Mouse (Mus musculus): ENCODE measurements around the gene Mapkap1.
A peak's percentile ranks its signal among the peaks of the same experiment; 100 is the strongest.

Gene Mapkap1

DNA sequence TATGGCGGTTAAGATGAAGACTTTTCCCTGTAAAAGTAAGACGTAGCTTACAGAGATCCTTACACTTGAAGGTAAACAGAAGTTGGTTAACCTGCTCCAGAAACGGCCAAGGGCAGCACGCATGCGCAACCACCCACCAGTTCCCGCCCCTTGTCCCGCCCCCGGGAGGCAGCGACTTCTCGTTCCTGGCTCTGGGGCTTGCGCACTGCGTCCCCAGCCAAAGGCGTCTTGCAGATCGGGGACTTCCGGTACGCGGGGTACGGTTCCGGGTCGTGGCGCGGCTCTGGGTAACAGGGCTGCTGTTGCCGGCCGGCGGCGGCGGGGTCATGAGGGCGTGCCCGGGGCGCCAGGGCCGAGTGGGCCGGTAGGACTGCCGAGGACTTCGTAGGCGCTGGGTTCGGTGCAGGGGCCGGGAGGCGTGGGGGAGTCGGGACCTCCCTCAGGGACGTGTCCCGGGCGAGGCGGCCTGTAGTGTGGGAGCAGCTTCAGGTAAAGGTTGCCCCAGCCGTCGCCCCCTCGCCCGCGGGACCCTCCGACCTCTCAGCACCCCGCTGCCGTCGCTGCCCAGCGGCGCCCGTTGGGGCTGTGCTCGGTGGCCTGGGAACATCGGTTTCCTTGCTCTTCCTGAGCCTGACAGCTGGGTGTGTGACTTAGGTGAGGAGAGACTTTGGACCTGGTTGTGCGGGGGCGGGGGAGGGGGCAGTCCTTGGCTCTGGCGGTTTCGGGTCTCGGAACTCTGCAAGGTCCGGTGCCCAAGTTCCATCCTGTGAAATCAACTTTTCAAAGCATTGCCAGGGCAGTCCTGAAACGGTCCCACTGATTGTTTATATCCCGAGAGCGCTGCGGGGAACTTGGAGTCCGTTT, at the start of gene Mapkap1:
Mapkap1 (plus strand) TSS at position 171 of the 864 bp plus-strand sequence.
- peak; percentile 98 for DNase-seq (ENCODE audit: low spot score)

DNA sequence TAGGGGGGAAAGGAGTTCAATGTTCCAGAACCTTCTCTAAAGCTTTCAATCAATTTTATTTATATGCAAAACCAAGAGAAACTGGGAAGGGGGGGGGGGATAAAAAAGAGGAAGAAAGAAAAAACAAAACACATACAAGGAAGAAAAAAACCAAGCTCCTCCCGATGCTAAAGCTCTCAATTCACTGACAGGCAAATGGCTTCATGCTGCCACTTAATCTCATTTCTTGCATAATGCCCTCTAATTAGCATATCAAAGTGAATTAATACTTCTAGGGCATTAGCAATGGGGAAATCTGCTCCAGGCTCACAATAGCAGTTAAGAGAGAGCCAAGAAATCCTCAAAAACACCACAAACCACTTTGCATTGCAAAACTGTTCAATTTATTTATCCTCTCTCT, 42.9 kb upstream of the Mapkap1 start:
- peak; percentile 30 for DNase-seq (ENCODE audit: low spot score)

DNA sequence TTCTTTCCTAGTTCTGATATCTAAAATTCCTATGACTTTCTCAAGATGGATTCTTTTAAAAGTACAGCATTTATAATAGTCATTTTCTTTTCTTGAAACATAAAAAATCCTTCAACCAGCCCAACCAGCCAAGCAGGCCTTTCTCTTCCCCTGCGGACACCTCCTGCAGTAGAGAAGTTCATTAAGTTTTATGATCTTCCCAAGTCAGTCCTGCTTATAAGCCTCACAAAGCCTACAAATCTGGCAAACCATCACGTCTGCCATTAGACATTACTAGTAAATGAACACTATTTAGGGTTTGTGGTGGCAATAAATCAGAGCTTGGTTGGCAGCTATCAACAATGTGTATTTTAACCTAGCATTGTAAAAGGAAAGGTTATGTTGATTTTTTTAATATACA, 39.5 kb upstream of the Mapkap1 start:
- DNase-seq (ENCODE audit: low spot score): no peak

DNA sequence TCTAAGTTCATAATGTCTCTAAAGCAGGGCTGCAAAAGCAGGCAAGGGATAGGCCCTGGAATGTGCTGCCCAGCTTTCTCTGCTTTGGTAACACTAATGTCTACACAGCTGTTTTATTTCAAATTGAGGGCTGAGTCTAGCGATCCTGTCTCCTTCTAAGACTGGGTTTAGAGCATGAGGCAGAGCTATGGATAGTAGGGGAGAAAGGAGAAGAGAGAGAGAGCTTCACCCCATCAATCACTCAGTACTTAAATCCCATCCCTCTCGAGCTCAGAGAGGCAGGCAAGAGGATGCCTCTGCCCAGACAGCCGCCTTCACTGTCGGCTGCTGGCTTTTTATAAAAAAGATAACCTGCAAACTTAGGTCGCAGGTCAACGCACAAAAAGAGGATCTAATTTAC, 38.2 kb upstream of the Mapkap1 start:
- no peak for DNase-seq (ENCODE audit: low spot score)

DNA sequence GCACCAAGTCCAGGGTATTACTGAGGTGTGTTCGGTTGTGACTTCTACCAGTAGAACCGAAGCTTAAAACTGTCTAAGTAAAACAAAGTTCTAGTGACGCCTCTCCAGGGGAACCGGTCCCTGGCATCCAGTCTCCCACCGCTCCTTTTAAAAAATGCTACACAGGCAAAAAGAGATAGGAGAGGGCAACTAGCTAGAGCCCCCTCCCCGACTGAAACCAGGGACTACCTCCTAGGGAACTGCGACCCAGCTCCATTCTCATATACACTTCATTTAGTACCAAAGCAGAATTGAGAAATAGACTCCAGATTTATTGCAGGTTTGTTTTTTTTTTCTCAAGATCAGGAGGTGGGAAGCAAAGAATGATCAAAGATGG, 36.2 kb upstream of the Mapkap1 start:
- no peak for DNase-seq (ENCODE audit: low spot score)

DNA sequence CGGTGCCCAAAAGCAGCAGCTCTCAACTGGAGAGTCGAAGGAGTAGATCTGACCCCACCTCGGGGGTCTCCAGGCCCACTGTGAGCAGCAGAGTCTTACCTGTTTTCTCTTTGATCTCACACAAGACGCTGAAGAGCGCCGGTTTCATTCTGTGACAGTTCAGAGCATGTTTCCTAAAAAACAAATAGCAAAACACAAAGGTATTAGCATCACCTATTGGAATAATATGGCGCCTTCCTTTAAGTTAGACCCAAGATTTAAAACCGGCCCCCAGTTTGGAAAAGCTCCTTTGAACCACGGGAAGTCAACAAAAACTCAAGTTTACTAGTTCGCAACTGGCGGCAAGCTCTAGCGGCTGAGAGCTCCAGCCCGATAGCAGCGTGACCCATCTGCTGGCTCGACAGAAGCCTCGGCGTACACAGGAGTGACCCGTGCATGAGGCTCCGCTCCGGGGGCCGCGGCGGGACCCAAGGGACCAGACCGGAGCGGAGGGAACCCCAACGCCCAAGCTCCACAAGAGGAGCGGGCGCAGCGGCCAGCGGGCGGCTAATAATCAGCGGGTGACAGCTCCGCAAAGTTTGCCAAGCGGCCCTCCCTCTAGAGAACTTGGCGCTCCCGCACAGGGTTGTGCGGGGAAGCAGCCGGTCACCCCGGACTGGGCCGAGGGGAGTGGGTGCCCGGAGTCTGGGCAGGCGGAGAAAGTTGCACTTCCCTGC, 35.7 kb upstream of the Mapkap1 start:
- DNase-seq (ENCODE audit: low spot score): peak; percentile 34

DNA sequence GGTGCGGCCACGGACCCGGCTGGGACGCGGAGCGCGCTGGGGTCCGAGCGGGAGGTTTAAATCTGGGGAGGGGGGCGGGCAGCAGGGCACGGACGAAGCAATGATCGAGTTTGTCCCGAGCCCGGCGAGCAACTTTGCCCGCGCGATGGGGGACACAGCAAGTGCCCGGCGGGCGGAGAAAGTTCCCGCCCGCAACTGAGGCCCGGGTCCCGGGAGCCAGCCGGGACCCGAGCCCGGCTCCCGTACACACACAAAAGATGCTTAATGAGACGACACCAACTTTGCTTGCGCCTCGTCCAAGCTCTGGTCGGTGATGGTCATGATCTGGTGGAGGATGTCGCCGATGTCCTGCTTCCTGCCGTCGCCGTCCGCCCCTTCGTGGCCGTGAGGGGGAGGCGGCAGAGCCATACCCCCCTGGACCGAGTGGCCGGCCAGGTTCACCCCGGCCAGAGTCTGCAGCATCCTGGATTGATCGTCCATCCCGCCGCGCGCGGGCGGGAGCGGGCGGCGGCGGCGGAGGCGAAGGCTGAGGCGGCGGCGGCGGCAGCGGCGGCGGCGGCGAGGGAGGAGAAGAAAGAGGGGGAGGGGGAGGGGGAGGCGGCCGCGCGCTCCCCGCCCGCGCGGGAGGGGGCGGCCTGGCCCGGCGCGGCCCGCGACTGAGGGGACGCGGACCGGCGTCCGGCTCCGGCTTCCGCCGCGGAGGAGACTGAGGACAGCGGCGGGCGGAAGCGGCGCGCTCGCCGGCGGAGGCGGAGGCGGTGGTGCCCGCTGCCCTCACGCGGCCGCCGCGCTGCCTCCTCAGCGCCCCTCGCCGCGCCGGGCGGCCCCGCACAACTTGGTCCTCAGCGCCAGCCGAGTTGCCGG, 34.9 kb upstream of the Mapkap1 start:
- peak; percentile 62 for DNase-seq (ENCODE audit: low spot score)

DNA sequence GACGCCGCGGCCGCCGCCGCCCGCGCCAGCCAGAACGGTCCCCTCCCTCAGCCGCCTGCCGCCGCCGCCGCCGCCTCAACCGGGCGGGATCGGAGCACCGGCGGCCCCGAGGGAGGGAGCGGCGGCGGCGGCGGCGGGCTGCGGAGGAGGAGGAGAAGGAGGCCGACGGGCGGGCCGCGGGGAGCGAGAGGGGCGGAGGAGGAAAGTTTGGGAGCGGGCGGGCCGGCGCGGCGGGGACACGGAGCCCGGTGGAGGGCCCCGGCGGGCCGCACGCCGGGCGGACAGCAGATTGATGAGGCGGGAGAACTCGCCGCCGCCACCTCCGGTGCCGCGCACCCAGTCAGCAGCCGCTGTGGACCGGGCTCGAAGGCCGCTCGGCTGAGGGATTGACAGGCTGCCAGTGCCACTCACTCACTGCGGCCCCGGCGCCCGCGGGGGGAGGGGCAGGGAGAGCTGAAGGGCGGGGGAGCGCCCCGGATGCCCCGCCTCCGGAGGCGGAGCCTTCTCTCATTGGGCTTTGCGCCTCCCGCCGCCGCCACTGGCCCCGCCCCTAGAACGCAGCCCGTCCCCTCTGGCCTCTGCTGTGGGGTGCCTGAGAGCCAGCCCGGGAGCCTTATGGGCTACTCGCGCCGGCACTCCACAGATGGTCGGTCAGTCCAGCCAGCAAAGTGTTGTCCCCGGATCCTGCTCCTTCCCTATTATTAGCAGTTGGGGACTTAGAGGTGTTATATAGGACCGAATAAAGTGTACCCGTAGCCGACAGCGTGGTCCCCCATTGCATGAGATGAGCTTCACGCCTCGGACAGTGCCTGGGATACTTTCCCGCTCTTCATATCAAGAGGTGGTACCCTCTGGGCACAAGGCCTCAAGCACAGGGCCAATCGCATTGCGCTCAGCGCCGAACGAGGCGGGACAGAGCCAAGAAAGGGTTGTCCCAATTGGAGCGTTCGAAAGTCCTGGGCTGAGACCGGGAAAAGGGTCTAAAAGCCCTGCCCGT, 34.0 kb upstream of the Mapkap1 start, which contains the start of gene Pbx3:
Pbx3 (minus strand) TSS at position 838 of the 997 bp plus-strand sequence.
- peak; percentile 92 for DNase-seq (ENCODE audit: low spot score)

DNA sequence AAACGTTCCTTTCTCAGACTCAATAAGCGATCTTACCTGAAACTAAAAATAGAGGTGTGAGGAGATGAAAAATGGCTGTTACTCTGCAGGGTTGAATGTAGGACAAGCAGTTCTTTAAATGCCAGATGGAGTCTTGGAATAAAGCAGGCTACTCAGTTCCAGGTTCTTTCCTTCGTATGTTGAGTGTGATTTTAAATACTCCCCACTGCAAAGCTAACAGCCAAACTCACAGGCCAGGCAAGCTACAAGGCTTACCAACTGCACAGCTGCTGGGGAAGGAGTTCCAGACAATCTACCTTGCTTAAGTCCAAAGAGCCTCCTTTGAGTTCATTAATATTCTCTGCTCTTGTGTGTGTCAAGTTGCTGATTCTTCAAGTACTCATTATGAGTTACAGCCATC, 32.7 kb upstream of the Mapkap1 start:
- peak; percentile 14 for DNase-seq (ENCODE audit: low spot score)

DNA sequence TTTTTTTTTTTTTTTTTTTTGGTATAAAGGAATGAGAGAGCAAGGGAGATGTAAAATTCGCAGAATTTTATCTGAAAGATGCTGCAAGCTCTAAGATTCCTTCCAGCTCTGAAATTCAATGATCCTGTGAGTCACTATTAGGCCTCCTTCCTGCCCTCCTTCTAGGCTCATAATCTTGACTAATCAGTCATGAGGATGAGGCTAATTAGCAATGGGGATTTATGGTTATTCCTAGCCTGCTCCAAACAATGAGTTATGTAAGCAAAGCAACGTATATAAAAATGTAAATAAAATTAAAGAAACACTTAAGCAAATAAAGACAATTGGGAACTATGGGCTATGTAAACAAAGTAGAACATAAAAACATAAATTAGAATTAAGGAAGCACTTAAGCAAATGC, 32.2 kb upstream of the Mapkap1 start:
- DNase-seq (ENCODE audit: low spot score): peak; percentile 25

DNA sequence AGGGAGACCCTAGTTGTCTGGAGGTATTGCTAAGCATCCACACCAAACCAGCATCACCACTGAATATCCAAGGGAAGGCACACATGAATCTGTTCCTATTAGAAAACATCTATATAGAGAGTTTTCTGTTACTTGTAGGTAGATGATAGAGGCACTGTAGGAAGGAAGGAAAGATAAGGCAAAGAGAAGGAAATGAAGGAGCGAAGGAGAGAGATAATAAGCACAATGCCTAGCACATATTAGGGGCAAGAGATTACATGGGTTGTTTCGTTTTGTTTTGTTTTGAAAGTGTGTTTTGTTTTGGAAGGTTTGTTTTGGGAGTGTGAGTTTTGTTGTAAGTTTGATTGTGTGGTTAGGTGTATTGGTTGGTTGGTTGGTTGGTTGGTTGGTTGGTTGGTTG, 27.6 kb upstream of the Mapkap1 start:
- DNase-seq (ENCODE audit: low spot score): no peak

DNA sequence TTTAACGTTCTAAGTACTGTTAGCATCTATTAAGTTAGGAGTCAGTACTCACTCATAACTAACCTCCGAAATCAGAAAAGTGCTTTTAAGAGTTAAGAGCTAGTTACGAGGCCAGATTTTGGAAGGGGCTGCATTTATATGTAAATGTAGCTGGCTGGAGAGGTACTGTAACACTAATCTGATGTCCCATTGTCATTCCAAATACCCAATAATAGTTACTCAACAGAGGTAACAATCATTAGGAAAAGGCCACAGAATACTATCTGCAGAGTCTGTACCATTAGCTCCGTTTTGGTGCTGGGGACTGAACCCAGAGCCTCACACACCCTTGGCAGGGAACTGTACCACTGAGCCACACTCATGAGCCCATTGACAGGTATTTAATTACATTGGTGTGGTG, 7.0 kb upstream of the Mapkap1 start:
- DNase-seq (ENCODE audit: low spot score): no peak

DNA sequence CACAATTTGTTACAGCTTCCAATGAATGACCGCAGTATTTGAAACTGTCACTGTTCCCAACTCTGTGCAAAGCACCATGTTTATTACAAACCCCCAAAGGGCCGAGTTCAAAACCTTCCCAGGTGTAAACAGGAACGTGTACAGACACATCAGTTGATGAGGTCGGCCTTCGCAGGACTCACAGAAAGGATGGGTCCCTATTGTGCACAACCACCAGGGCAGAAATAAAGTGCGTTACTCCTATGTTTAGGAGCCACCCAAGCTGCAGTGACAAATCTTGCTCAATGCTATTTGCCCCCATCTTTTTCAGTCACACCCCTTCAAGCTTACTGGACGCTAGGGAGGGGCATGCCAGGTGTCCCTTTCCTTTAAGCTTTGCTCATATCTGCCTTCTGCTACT, 1.0 kb downstream of the Mapkap1 start:
- no peak for DNase-seq (ENCODE audit: low spot score)

DNA sequence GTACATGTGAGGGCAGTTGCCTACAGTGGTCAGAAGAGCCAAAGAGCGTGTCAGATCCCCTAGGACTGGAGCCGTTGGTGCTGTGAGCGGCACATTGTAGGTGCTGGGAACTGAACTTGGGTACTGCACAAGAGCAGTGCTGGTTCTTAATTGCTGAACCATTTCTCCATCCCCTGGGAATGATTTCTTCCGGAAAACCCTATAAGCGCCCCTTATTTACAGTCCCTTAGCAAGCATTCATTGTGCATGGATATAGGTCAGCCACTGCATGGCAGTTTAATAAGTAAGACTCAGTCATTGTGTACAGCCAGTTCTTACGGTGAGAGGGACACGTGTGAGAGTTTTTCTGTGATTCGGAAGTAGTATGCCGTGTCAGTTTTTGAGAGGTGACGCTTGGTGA, 1.8 kb downstream of the Mapkap1 start:
- no peak for DNase-seq (ENCODE audit: low spot score)

DNA sequence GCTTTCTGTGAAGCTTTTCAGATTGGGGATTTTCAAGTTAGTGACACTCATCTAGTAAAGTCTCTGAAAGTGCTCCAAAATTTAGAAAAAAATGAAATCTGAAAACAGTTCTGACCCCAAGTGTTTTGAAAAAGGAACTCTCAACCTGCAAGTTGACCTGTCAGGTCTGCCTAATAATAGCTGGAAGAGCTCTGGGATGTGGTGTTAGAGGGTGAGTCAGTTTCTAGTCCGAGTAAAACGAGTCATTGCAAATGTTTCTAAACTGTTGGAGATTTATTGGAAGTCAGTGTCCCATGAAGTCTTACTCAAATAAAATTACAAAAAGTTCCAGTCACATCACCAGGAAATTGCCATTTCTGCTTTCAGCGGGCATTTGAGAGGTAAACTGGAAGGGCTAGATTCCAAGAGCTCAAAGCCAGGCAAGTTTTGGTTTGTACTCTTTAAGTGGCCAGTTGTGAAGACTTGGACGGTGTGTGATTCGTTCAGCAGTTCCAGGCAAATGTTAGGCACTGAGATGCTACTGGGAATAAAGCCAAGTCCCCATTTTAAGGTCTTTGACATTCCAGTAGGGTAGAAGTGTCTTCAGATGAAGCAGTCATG, 3.3 kb downstream of the Mapkap1 start:
- no peak for DNase-seq (ENCODE audit: low spot score)

DNA sequence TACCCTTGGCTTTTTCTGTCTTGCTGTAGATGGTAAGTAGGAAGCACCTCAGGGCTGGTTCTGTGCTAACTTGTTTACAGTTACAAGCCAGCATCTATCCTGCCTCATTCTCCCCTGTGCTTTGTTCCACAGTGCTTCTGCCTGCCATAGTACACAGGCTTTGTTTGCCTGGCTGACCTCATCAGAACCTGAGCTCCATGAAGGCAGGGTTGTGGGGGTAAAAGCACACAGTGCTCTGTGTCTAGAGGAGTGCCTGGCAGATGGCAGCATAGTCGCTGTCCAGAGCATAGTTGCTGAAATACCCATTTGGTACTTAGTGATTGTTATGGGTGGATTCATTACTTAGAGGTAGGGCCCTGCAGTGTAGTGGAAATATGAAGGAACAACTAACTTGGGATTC, 13.7 kb downstream of the Mapkap1 start:
- no peak for DNase-seq (ENCODE audit: low spot score)

DNA sequence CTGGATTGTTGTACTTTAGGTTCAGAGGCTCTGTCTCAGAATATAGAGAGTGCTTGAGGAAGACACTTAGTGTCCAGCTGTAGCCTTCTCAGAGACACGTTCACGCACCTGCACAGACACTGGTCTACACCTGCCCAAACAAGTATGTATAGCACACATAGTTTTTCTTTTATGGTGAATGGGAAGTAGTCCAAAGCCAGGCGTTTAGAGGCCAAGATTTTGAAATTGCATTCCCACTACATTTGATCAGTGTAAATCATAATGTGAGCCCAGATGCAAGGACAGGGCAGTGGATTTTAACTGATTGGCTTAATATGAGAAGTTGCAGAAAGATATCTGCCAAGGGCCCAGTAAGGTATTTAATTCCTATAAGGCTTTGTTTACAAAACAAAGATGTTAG, 17.6 kb downstream of the Mapkap1 start:
- no peak for DNase-seq (ENCODE audit: low spot score)

DNA sequence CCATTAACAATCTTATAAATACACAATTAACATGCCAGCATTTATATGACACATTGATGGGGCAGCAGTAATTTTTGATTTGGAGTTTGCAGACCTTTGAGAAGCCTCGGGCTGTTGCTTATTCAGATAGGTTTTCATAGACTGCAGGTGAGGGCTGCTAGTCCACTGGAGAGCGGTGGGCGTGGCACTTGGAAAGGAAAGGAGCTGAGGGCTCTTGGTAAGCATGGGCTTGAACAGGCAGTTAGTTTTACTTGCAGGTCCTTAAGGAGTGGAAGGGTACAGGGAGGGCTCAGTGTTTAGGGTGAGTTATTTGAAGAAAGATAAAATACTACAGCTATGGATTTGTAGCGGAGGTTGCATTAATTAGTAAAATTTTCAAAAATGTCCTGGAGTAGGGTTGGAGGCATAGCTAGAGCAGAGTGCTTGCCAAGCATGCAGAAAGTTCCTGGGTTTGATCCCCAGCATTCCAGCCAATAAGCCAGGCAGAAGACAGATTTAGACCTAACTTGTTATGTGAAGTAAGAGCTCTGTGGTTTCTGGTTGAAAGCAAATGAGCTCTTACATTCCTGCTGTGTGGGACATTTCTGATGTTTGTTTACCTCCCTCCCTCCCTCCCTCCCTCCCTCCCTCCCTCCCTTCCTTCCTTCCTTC, 19.1 kb downstream of the Mapkap1 start:
- DNase-seq (ENCODE audit: low spot score): no peak

DNA sequence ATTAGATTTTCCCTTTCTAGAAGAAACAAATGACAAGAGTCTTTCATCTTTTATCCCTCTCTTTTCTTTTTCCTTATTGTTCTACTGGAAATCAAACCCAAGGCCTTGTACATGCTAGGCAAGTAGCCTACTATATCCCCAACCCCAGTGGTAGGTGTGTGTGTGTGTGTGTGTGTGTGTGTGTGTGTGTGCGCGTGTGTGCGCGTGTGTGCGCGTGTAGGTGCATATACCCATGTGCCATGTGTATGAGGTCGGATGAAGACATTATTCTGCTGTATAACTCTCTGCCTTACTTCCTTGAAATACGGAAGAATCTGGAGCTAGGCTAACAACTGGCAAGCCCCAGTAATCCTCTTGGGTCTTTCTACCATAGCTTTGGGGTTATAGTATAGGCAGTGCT, 24.1 kb downstream of the Mapkap1 start:
- DNase-seq (ENCODE audit: low spot score): no peak

DNA sequence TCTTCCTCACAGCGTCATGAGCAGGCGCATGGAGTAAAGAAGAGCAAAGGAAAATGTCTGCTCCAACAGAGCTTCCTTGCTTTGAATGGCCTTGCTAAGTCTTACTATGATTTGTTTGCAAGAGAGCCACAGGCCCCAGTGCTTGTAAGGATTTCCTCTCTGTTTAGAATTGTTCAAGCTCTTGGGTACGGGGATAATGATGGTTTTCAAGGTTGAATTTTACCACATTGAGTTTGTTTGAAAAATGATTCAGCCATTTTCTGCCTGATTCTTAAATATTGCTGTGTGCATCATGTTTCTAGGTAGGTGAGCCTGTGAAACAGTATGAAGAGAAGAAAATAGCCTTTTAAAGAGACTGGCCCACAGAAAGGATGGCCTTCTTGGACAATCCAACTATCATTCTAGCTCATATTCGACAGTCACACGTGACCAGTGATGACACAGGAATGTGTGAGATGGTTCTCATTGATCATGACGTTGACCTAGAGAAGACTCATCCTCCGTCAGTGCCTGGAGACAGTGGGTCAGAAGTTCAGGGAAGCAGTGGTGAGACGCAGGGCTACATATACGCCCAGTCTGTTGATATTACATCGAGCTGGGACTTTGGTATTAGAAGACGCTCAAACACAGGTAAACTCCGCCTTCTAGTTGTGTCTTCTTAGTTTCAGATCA, 25.3 kb downstream of the Mapkap1 start:
- DNase-seq (ENCODE audit: low spot score): no peak

All from MN1 (cell line).